Mouse (Mus musculus) small intestine, adult 2 months (tissue): ENCODE data around the gene Abhd4.

Experiments used
- CTCF ChIP-seq: fragments of 200-500 bp; IDR thresholded peaks from 2 replicates; pipeline ENCODE4 v1.5.1; 2012; ENCODE audit warnings: low read depth, mild to moderate bottlenecking, control low read depth, inconsistent platforms, low read length, moderate library complexity, mixed read lengths; ENCODE audit not compliant: insufficient replicate concordance, insufficient read length; ENCODE audit errors: extremely low read depth
- POLR2A ChIP-seq: fragments of 200-500 bp; IDR thresholded peaks from 2 replicates; pipeline ENCODE4 v1.6.1; 2012; ENCODE audit warnings: low read depth, mild to moderate bottlenecking, control low read depth, inconsistent platforms, low read length, moderate library complexity

GRCm38 (mm10) chr14:54261386-54261785 is 7.4 kb downstream of the Abhd4 start:
- TF ChIP-seq CTCF (no peak), POLR2A (no peak)
